Mouse (Mus musculus) myocyte (in vitro differentiated cells): ENCODE results near the gene 9130409I23Rik. TPM values are rescaled to one million over a fixed set of nuclear protein-coding genes. Genes with fewer than 3 reads are reported as not detected.

Experiments
- H3K27me3 ChIP-seq: one replicate; pipeline ENCODE4 v1.6.1; 2011; ENCODE audit not compliant: control insufficient read depth, insufficient read depth, insufficient read length
- H3K36me3 ChIP-seq: one replicate; pipeline ENCODE4 v1.6.1; 2011; ENCODE audit not compliant: control insufficient read depth, insufficient read depth
- H3K4me2 ChIP-seq: one replicate; pipeline ENCODE4 v1.6.1; 2011; ENCODE audit warnings: low read depth, control low read depth
- H3K4me3 ChIP-seq: one replicate; pipeline ENCODE4 v1.5.1; 2011; ENCODE audit warnings: mild to moderate bottlenecking, control low read depth, moderate library complexity
- H3K79me2 ChIP-seq: one replicate; pipeline ENCODE4 v1.6.1; 2011; ENCODE audit not compliant: control insufficient read depth, insufficient read depth
- H3ac ChIP-seq: one replicate; pipeline ENCODE4 v1.6.1; 2011; ENCODE audit not compliant: control insufficient read depth, insufficient read length
- CEBPB ChIP-seq: IDR thresholded peaks from 2 replicates; pipeline ENCODE4 v1.6.1; 2011; ENCODE audit warnings: mild to moderate bottlenecking, moderate library complexity; ENCODE audit not compliant: poor library complexity, insufficient read depth, severe bottlenecking
- E2F4 ChIP-seq: IDR thresholded peaks from one replicate; pipeline ENCODE4 v1.6.1; 2011; ENCODE audit warnings: mild to moderate bottlenecking, control low read depth, moderate library complexity; ENCODE audit not compliant: insufficient read depth
- MAX ChIP-seq: IDR thresholded peaks from one replicate; pipeline ENCODE4 v1.6.1; 2011; ENCODE audit warnings: low read depth, mild to moderate bottlenecking, control low read depth
- MYOD1 ChIP-seq, 3 experiments: IDR thresholded peaks; one replicate each; pipeline ENCODE4 v1.6.1; 2011; ENCODE audit warnings: control low read depth in 2 of 3, low read depth in 2 of 3, mild to moderate bottlenecking in 2 of 3, moderate library complexity in 1 of 3; ENCODE audit not compliant: insufficient read length in 2 of 3, control insufficient read depth in 1 of 3
- MYOG ChIP-seq, 3 experiments: IDR thresholded peaks; one replicate each; pipeline ENCODE4 v1.6.1; 2011; ENCODE audit warnings: control low read depth in 2 of 3, low read depth in 2 of 3, mild to moderate bottlenecking in 2 of 3; ENCODE audit not compliant: insufficient read length in 2 of 3, control insufficient read depth in 1 of 3, insufficient read depth in 1 of 3
- POLR2A ChIP-seq: IDR thresholded peaks from one replicate; pipeline ENCODE4 v1.6.1; 2011; ENCODE audit warnings: low read depth, mild to moderate bottlenecking, control low read depth, moderate library complexity; ENCODE audit not compliant: insufficient read length
- POLR2AphosphoS2 ChIP-seq: IDR thresholded peaks from one replicate; pipeline ENCODE4 v1.6.1; 2011; ENCODE audit warnings: low read depth, control low read depth; ENCODE audit not compliant: insufficient read length
- REST ChIP-seq: IDR thresholded peaks from one replicate; pipeline ENCODE4 v1.6.1; 2011; ENCODE audit warnings: mild to moderate bottlenecking, control low read depth, moderate library complexity; ENCODE audit not compliant: insufficient read depth, insufficient read length
- SRF ChIP-seq: IDR thresholded peaks from one replicate; pipeline ENCODE4 v1.6.1; 2011; ENCODE audit warnings: low read depth; ENCODE audit not compliant: control insufficient read depth, insufficient read length
- TCF12 ChIP-seq: IDR thresholded peaks from one replicate; pipeline ENCODE4 v1.6.1; 2011; ENCODE audit warnings: mild to moderate bottlenecking, control low read depth; ENCODE audit not compliant: poor library complexity, insufficient read depth, severe bottlenecking
- TCF3 ChIP-seq: IDR thresholded peaks from one replicate; pipeline ENCODE4 v1.6.1; 2011; ENCODE audit warnings: low read depth, control low read depth; ENCODE audit not compliant: insufficient read length
- USF1 ChIP-seq: IDR thresholded peaks from one replicate; pipeline ENCODE4 v1.6.1; 2011; ENCODE audit warnings: low read depth, mild to moderate bottlenecking, control low read depth, moderate library complexity
- polyA plus RNA-seq: library from polyadenylated mRNA; unstranded; fragments of >200 nt; fragmentation: generic; extraction: Trizol; gene quantifications from one replicate; pipeline ENCODE4 v1.2.1, GENCODE M21; 2012; ENCODE audit warnings: missing spikeins

Gene 9130409I23Rik
- polyA plus RNA-seq, 1 experiment = not detected

GRCm38 (mm10) chr1:181037623-181038022 lies 13.4 kb upstream of the 9130409I23Rik start:
- Histone ChIP-seq H3K4me3 (no peak overlapping the region), H3K79me2 (no peaks in the 10 kb centered on the region), H3K27me3 (peaks cover 8% of the 10 kb centered on the region), H3ac (no peak overlapping the region), H3K36me3 (no peaks in the 10 kb centered on the region), H3K4me2 (no peak overlapping the region)
- TF ChIP-seq REST (no peak), TCF12 (no peak), POLR2A (no peak), CEBPB (no peak), TCF3 (no peak), USF1 (no peak), MYOD1 (IDR thresholded peaks at IDR 0.05; ENCODE audit: control insufficient read depth in 1 of 3, insufficient read length in 2 of 3, low read depth in 2 of 3) (no peak), MAX (no peak)

- H3K36me3 ChIP-seq = no peaks in the 10 kb centered on the region
- no peak overlapping the region for H3ac ChIP-seq
- peak overlapping the region; percentile 48 for H3K4me2 ChIP-seq
- H3K79me2 ChIP-seq = no peaks in the 10 kb centered on the region
- no peak overlapping the region for H3K4me3 ChIP-seq
- TF ChIP-seq POLR2A (no peak), REST (no peak), MYOG (IDR thresholded peaks at IDR 0.05; ENCODE audit: control insufficient read depth in 1 of 3, insufficient read depth in 1 of 3, insufficient read length in 2 of 3, low read depth in 2 of 3) (no peak), TCF12 (no peak)
- H3K27me3 ChIP-seq = peaks cover 8% of the 10 kb centered on the region
Measured at GRCm38 (mm10) chr1:181039652-181040051, 11.4 kb upstream of the 9130409I23Rik start.

- Histone ChIP-seq H3K27me3 (peaks cover 14% of the 10 kb centered on the region), H3K4me3 (no peak overlapping the region), H3K79me2 (no peaks in the 10 kb centered on the region), H3K4me2 (no peak overlapping the region), H3ac (no peak overlapping the region), H3K36me3 (no peaks in the 10 kb centered on the region)
- TF ChIP-seq SRF (no peak), POLR2A (no peak), USF1 (no peak), REST (no peak), CEBPB (no peak), TCF12 (no peak), MYOD1 (IDR thresholded peaks at IDR 0.05; ENCODE audit: control insufficient read depth in 1 of 3, insufficient read length in 2 of 3, low read depth in 2 of 3) (no peak), MYOG (IDR thresholded peaks at IDR 0.05; ENCODE audit: control insufficient read depth in 1 of 3, insufficient read depth in 1 of 3, insufficient read length in 2 of 3, low read depth in 2 of 3) (no peak), POLR2AphosphoS2 (no peak), MAX (no peak), E2F4 (no peak), TCF3 (no peak)
Measured at GRCm38 (mm10) chr1:181047520-181047919, 3.5 kb upstream of the 9130409I23Rik start.

GRCm38 (mm10) chr1:181049328-181049842 lies 1.7 kb upstream of the 9130409I23Rik start:
- no peak overlapping the region for H3K4me3 ChIP-seq
- no peak for TF ChIP-seq CEBPB
- TF ChIP-seq REST = no peak
- TF ChIP-seq MYOD1 (IDR thresholded peaks at IDR 0.05; ENCODE audit: control insufficient read depth in 1 of 3, insufficient read length in 2 of 3, low read depth in 2 of 3) = no peak
- TF ChIP-seq USF1 = no peak
- TF ChIP-seq TCF3 = no peak
- TF ChIP-seq POLR2A = no peak
- no peak for TF ChIP-seq MAX
- TF ChIP-seq E2F4 = no peak
- no peak for TF ChIP-seq SRF
- TF ChIP-seq POLR2AphosphoS2 = no peak
- TF ChIP-seq TCF12 = no peak
- no peak for TF ChIP-seq MYOG (IDR thresholded peaks at IDR 0.05; ENCODE audit: control insufficient read depth in 1 of 3, insufficient read depth in 1 of 3, insufficient read length in 2 of 3, low read depth in 2 of 3)
- no peak overlapping the region for H3ac ChIP-seq
- H3K36me3 ChIP-seq = no peaks in the 10 kb centered on the region
- peaks cover 26% of the 10 kb centered on the region for H3K27me3 ChIP-seq
- no peak overlapping the region for H3K4me2 ChIP-seq
- H3K79me2 ChIP-seq = no peaks in the 10 kb centered on the region

GRCm38 (mm10) chr1:181052898-181053297 lies 1.9 kb downstream of the 9130409I23Rik start:
- H3K79me2 ChIP-seq = no peaks in the 10 kb centered on the region
- TF ChIP-seq REST (no peak), POLR2AphosphoS2 (no peak)
- H3ac ChIP-seq = no peak overlapping the region
- no peak overlapping the region for H3K4me3 ChIP-seq
- no peaks in the 10 kb centered on the region for H3K36me3 ChIP-seq
- H3K4me2 ChIP-seq = no peak overlapping the region
- peaks cover 18% of the 10 kb centered on the region for H3K27me3 ChIP-seq
